Mouse (Mus musculus): ENCODE measurements around the gene Foxn2. TPM values are rescaled to one million over a fixed set of nuclear protein-coding genes. Genes with fewer than 3 reads are reported as not detected.

The Foxn2 gene
- total RNA-seq, 2 experiments from 2014 or later: 16.3 to 21.0 TPM

DNA sequence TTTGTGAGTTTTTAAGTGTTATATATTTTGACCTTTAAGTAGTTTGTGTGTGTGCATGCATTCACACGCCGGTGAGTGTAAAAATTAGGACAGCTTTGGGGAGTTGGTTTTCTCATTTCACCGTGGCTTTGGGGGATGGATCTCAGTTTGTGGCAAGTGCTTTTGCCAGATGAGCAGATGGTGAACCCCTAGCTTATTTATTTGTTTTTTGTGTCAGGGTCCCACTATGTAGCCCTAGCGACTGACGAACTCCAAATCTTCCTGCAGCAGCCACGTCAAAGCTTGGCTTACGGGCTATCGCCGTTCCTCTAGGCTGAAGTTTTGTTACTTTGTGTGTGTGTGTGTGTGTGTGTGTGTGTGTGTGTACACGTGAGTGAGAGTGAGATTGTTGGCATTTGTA is 50.0 kb downstream of the Foxn2 start:
- no peak for ATAC-seq (replicated peaks; ENCODE audit: low FRiP score, poor library complexity, severe bottlenecking)

GRCm38 (mm10) chr17:88491366-88492106 is 51.0 kb downstream of the Foxn2 start:
- ATAC-seq (replicated peaks; ENCODE audit: low FRiP score, poor library complexity, severe bottlenecking): no peak

DNA sequence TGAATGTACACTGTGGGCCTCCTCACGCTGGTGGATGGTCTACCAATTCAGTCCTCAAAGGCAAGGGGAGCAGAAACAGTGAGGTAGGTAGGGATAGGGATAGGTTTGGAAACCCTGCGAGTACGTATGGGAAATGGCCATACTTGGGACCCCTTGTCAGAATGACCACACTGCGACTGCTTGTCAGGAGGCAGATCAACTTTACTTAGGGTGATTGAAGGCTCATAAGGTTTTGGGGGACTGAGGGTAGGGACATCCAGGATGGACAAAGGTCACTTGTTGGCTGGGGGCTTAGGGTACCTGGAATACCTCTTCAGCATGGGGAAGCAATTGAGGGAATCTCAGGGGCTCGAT is 51.6 kb downstream of the Foxn2 start:
- no peak for ATAC-seq (replicated peaks; ENCODE audit: low FRiP score, poor library complexity, severe bottlenecking)

GRCm38 (mm10) chr17:88493551-88493950 is 53.0 kb downstream of the Foxn2 start:
- no peak for ATAC-seq (replicated peaks; ENCODE audit: low FRiP score, poor library complexity, severe bottlenecking)

DNA sequence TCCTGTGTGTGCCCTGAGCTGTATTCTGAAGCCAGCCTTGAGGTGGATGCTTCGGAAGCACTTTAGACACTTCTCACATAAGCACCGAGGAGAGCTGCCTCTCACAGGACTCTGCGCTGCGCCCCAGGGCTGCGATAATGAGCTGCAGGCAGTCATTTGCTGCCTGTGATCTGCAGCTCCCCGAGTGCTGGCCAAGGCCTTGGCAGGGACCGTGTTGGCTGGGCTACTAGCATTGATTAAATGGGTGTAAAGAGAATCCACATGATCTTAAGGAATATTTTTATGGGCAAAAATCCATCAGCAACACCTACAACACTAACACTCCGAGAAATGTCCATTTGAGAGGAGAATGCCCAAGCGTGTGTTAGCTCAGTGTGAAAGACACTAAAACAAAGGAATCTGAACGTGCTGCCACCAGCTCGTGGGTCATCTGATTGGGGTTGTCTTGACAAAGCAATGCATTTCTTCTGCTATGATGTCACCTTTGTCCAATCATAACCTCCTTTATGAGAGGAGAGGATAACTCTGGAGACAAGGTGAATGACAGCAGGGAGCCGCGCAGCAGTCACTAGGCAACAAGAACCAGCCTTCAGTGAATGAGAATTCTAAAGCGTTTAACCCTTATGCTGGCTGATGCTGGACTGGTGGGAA is 53.7 kb downstream of the Foxn2 start:
- ATAC-seq (replicated peaks; ENCODE audit: low FRiP score, poor library complexity, severe bottlenecking): no peak

- ATAC-seq (replicated peaks; ENCODE audit: low FRiP score, poor library complexity, severe bottlenecking): no peak
Observed at GRCm38 (mm10) chr17:88494772-88495132, 54.2 kb downstream of the Foxn2 start.

DNA sequence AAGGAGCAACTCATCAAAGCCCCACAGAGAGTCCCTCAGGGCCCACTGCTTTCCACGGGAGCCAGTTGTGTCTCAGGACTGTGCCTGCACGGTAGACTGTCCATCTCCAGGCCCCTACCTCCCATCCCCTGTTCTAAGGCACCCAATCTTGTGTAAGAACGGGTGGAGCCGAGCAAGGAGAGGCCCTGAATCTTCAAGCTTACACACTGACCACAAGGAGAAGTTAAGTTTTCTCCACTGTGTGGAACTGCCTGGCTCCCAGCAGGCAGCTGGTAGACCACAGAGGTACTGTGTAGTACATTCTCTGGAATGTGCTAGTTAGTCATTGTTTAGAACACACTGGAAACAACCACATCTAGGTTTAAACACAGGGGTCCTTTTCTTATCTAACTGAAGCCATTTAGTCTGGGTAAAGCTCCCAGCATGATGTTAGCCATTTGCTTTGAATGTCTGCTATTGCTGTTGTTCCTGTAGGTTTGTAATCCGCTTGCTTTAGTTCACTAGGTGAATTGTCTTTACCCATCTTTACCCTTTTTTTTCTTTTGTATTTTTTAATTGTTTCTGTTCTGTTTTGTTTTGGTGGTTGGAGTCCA is 57.7 kb downstream of the Foxn2 start:
- no peak for ATAC-seq (replicated peaks; ENCODE audit: low FRiP score, poor library complexity, severe bottlenecking)

DNA sequence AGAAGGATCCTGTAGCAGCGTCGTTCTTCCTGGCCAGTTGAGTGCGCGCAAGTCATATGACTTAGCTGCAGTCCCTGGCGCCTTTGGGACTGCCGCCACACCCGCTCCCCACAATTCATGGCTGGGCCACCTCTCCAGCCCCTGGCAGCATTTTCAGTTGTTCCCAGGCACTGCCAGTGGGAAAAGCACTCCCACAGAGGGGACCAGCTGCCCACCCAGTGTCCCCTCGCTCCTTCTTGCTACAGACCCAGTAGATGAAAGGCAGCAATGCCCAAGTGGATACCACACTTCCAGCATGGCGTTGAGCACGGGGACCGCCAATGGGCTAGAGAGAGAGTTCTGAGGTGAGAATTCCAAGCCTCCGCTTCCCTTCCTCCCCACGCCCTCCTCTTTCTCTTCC is 63.5 kb downstream of the Foxn2 start:
- ATAC-seq (replicated peaks; ENCODE audit: low FRiP score, poor library complexity, severe bottlenecking): no peak

DNA sequence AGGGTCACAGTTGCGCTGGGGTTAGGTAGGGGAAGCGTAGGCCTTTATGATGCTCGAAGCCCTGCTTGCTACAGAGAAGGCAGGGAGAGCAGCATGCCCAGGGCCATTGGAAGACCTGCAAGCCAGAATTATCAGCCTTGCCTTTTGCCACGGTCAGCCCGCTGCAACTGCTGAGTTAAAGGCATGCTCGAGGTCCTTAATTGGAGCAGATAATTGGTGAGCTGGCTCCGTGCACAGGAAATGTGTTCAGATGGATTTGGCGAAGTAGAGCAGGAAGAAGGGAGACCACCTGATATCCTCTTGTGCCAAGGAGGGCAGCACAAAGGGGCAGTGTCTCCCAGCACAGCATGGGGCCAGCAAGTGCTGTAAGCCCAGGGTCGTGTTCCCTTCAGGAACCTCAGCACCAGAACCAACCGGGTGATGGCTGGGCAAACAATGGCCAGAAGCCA is 64.8 kb downstream of the Foxn2 start:
- no peak for ATAC-seq (replicated peaks; ENCODE audit: low FRiP score, poor library complexity, severe bottlenecking)

- no peak for ATAC-seq (replicated peaks; ENCODE audit: low FRiP score, poor library complexity, severe bottlenecking)
Observed at GRCm38 (mm10) chr17:88505941-88506340, 65.4 kb downstream of the Foxn2 start.

- ATAC-seq (replicated peaks; ENCODE audit: low FRiP score, poor library complexity, severe bottlenecking): no peak
Observed at GRCm38 (mm10) chr17:88507376-88507775, 66.9 kb downstream of the Foxn2 start.

GRCm38 (mm10) chr17:88508846-88509508 is 68.5 kb downstream of the Foxn2 start:
- no peak for ATAC-seq (replicated peaks; ENCODE audit: low FRiP score, poor library complexity, severe bottlenecking)

DNA sequence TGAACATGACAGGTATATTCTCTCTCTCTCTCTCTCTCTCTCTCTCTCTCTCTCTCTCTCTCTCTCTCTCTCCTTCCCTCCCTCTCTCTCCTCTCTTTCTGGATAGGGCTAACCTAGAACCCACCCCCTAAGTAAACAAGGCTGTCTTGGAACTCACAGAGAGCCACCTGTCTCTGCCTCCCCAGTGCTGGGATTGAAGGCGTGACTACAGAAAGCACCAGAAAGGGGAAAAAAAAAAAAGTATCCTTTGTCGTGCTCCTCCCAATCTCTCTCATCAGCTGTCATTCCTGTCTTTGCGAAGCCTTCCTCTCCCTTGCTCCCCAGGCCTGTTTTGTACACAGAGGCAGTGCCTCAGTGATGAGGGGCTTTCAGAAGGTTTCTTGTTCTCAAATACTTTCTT is 69.5 kb downstream of the Foxn2 start:
- ATAC-seq (replicated peaks; ENCODE audit: low FRiP score, poor library complexity, severe bottlenecking): no peak

GRCm38 (mm10) chr17:88511095-88511551 is 70.6 kb downstream of the Foxn2 start:
- peak; percentile 88 for ATAC-seq (replicated peaks; ENCODE audit: low FRiP score, poor library complexity, severe bottlenecking)

DNA sequence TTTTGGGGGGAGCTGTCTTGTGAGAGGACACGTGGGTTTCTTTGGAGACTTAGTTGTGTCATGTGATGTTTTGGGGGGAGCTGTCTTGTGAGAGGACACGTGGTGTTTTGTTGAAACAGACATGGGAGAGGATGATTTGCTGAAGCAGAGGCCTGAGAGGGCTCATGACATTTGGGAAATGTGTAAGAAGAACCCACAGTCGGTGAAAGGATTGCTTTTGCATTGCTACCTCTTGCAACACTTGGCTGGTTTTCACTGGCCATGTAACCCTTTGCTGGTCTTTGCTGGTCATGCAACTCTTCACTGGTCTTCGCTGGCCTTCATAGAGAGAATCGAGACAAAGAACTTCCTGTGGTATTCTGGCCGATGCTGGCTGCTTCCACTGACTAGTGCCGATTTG is 76.0 kb downstream of the Foxn2 start:
- no peak for ATAC-seq (replicated peaks; ENCODE audit: low FRiP score, poor library complexity, severe bottlenecking)

DNA sequence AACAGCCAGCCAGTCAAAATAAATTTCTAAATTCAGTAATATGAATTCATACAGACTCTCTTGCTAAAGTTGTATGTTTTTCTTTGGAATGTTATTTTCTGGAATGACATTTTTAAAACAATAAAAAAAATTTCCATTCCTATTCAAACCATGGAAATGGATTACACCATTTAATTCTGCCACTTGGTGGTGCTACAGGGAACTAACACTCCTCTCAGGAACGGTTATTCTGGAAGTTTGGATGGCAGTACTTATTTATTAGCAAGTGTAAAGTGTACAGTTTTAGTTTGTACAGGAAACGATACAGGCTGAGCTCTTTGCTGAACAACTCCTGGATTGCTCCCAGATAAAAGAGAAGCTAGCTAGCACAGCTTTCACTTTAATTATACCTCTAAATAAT is 87.3 kb downstream of the Foxn2 start:
- no peak for ATAC-seq (replicated peaks; ENCODE audit: low FRiP score, poor library complexity, severe bottlenecking)

- ATAC-seq (replicated peaks; ENCODE audit: low FRiP score, poor library complexity, severe bottlenecking): peak; percentile 99
Observed at GRCm38 (mm10) chr17:88529519-88530235, 89.2 kb downstream of the Foxn2 start, which contains the start of gene Ppp1r21. Ppp1r21 (plus strand) TSS chr17:88530118.

GRCm38 (mm10) chr17:88530236-88530619 is 89.7 kb downstream of the Foxn2 start:
- ATAC-seq (replicated peaks; ENCODE audit: low FRiP score, poor library complexity, severe bottlenecking): 0 out of 2 replicates have a peak, but pooled peaks have one; percentile 50

DNA sequence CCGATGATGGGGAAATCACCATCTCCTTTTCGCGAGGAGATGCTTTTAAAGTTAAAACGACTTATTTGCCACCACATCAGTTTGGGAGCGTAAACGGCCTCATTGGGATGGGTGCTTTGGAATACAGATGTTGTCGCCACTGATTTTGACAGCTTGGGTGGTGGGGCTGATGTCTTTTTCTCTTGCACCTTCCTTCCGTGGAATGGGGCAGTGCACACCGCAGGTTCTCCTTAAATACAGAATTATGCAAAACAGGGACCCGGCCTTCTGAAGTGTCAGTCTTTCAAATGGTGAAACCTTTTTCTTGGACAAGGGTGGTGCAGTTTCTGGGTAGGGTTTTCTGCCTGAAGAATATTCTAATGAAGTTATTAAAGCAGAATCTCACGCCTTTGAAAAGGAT is 90.2 kb downstream of the Foxn2 start:
- ATAC-seq (replicated peaks; ENCODE audit: low FRiP score, poor library complexity, severe bottlenecking): no peak

DNA sequence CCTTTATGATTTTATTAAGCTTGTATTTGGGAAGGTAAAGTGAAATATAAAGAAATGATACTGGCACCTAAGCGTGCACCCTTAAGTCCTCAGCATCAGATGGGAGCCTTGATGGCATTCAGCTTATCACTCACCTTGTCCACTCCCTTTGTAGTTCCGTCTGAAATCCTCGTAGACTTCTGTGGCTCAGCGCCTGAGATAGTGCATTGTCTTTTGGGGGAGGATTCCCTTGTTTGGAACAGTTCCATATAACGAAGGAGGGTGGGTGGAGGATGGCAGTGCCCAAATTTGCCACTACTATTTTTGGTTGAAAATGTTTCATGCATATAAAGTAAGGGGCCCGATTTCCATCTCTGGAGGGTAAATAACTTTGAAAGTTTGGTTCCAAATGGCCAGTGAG is 90.7 kb downstream of the Foxn2 start:
- ATAC-seq (replicated peaks; ENCODE audit: low FRiP score, poor library complexity, severe bottlenecking): no peak

Measured in erythroblast, adult 5-6 weeks (primary cell).